Mouse (Mus musculus) stomach, embryonic 16.5 days (tissue): ENCODE measurements at regions not wholly inside any gene's neighbourhood (a gene's known extent, or its start where the extent isn't known, plus 50 kb on each side); places are given as distances from the start of the nearest gene placed in this dataset.

Experiments
- ATAC-seq: fragments of 200-750 bp; cut with Nextera tagmentation; 2 replicates; pipeline ENCODE4 v1.8.0; 2017; ENCODE audit warnings: moderate number of reproducible peaks, moderate TSS enrichment; ENCODE audit not compliant: insufficient read depth, low FRiP score
- H3K27ac ChIP-seq: fragments of 300-500 bp; sonication (generic); 2 replicates; pipeline ENCODE4 v1.5.1; 2014; ENCODE audit warnings: low read length
- H3K27me3 ChIP-seq: fragments of 300-500 bp; sonication (generic); 2 replicates; pipeline ENCODE4 v1.6.1; 2014; ENCODE audit warnings: low read length, control low read depth, mixed read lengths; ENCODE audit not compliant: control insufficient read depth, insufficient read depth
- H3K36me3 ChIP-seq: fragments of 300-500 bp; sonication (generic); 2 replicates; pipeline ENCODE4 v1.6.1; 2014; ENCODE audit warnings: low read length; ENCODE audit not compliant: control insufficient read depth, insufficient read depth
- H3K4me1 ChIP-seq: fragments of 300-500 bp; sonication (generic); 2 replicates; pipeline ENCODE4 v1.6.1; 2014; ENCODE audit warnings: low read length, control low read depth, mixed read lengths; ENCODE audit not compliant: control insufficient read depth, insufficient read depth
- H3K4me2 ChIP-seq: fragments of 300-500 bp; sonication (generic); 2 replicates; pipeline ENCODE4 v1.6.1; 2014; ENCODE audit warnings: low read depth, low read length, mixed read lengths
- H3K4me3 ChIP-seq: fragments of 300-500 bp; sonication (generic); replicated peaks from 2 replicates; pipeline ENCODE4 v1.5.1; 2014; ENCODE audit warnings: mild to moderate bottlenecking, low read length
- H3K9ac ChIP-seq: fragments of 300-500 bp; sonication (generic); 2 replicates; pipeline ENCODE4 v1.6.1; 2014; ENCODE audit warnings: low read length
- H3K9me3 ChIP-seq: fragments of 300-500 bp; sonication (generic); replicated peaks from 2 replicates; pipeline ENCODE4 v1.6.1; 2016; ENCODE audit warnings: low read length, control low read depth; ENCODE audit not compliant: control insufficient read depth
- WGBS: fragments of 180-500 bp; shearing (Covaris S2); extraction: QIAGEN DNeasy Blood & Tissue Kit; methylation state at CpG from one replicate; pipeline ENCODE4 v1.1.7; 2014; 5-methylcytosine and 5-hydroxymethylcytosine counted together

DNA sequence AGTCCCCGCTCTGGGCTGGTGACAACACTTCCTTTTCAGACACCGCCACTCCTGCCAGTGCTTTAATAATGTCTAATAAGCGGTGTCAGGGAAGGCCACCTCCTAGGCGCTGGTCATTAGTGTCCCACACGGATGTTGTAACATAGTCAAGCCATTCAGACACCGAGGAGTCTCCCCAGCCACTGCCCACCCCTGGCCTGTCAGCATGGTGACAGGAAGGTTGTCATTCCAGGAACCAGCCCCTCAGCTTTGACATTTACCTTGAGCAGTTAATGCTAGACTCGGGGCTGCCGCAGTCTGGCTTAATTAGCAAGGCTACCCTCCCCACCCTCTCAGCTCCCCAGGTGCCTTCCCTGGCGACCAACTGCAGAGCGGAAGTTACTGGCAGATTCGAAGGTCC lies 58.0 kb upstream of the Mphosph6 start:
- no peaks in the 10 kb centered on the region for H3K9me3 ChIP-seq
- no peak overlapping the region for H3K9ac ChIP-seq
- H3K27ac ChIP-seq, result no peak overlapping the region
- H3K4me2 ChIP-seq, result no peak overlapping the region
- 20% methylated on average over 11 of the region's 11 CpGs for WGBS
- H3K27me3 ChIP-seq, result no peaks in the 10 kb centered on the region
- ATAC-seq, result no peak
- H3K36me3 ChIP-seq, result no peaks in the 10 kb centered on the region
- H3K4me1 ChIP-seq, result no peaks in the 10 kb centered on the region
- no peak overlapping the region for H3K4me3 ChIP-seq

- H3K27ac ChIP-seq, result no peak overlapping the region
- 65% methylated on average over 7 of the region's 7 CpGs for WGBS
Measured at GRCm38 (mm10) chr8:117859095-117859494, 57.4 kb upstream of the Mphosph6 start.

DNA sequence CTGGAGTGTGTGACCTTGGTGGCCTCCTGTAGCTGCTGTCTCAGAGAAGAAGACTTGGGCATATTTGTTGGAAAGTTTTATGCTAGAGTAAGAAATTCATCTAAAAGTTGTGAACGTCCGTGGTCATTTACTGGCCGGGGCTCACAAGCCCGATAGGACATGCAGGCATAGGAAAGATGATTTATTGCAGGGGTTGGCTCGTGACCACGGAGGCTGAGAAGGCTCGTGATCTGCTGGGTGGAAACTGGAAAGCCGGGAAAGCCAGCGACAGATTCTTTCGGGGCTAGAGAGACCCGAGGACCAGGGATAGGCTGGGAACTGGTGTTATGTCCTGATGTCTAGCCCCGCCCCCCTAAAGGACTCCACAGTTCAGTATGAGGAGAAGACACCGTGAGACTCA lies 54.4 kb upstream of the Mphosph6 start:
- Histone ChIP-seq H3K9ac (no peak overlapping the region), H3K27ac (no peak overlapping the region), H3K27me3 (no peaks in the 10 kb centered on the region), H3K4me1 (peaks cover 6% of the 10 kb centered on the region; the same call in 1 of the 2 replicates), H3K9me3 (no peaks in the 10 kb centered on the region), H3K36me3 (no peaks in the 10 kb centered on the region), H3K4me2 (no peak overlapping the region), H3K4me3 (no peak overlapping the region)
- ATAC-seq, result no peak
- 72% methylated on average over 13 of the region's 13 CpGs for WGBS

More at GRCm38 (mm10) chr8:117859095-117859494, 57.4 kb upstream of the Mphosph6 start:
- H3K27me3 ChIP-seq, result no peaks in the 10 kb centered on the region
- no peaks in the 10 kb centered on the region for H3K36me3 ChIP-seq
- H3K9ac ChIP-seq, result no peak overlapping the region
- H3K9me3 ChIP-seq, result no peaks in the 10 kb centered on the region
- no peak for ATAC-seq
- H3K4me3 ChIP-seq, result no peak overlapping the region
- no peaks in the 10 kb centered on the region for H3K4me1 ChIP-seq
- no peak overlapping the region for H3K4me2 ChIP-seq

DNA sequence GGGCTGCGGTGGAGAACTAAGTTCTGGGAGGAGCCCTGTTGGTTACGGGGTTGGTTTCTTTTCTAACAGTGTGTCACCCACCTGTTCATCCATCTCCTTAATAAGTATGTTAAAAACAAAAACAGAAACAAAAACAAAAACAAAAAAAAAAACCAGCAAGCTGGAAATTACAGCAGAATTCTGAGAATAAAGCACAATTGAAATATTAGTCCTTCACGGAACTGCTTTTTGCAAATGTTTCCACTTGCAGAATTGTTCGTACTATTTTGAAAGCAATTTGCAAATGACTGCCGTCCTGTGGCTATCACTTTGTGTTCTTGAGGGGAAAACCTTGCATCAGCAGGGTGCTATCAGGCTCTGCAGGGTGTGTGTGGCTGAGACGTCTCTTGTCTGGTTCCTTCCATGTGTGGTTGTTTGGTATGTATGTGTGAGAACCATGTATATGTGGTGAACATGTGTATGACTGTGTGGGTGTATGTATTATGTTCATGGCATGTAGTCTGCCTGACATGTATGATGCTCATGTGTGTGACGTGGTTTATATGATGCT lies 53.3 kb upstream of the Mphosph6 start:
- no peaks in the 10 kb centered on the region for H3K27me3 ChIP-seq
- WGBS, result 86% methylated on average over 7 of the region's 7 CpGs
- H3K4me3 ChIP-seq, result no peak overlapping the region
- no peak for ATAC-seq
- H3K9ac ChIP-seq, result no peak overlapping the region
- H3K9me3 ChIP-seq, result no peaks in the 10 kb centered on the region
- H3K4me1 ChIP-seq, result peaks cover 6% of the 10 kb centered on the region; the same call in 1 of the 2 replicates
- no peak overlapping the region for H3K27ac ChIP-seq
- no peak overlapping the region for H3K4me2 ChIP-seq
- H3K36me3 ChIP-seq, result no peaks in the 10 kb centered on the region

DNA sequence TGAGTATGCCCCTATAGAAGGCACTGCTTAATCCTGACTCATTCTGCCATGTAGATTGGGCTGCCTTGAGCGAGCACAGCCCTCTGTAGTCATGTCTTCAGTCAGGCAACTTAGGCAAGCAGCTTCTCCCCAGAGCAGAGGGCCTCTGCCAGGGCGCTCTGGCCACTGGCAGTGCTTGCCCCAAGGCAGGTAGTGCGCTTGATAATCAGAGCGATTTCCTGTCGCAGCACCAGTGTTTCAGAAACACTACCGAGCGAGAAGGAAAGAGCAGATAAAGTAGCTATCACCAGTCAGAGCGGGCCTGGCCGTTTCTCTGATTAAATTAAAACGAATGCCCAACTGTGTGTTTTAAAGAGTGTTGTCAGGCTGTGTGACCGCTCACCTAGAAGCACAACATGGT lies 52.6 kb upstream of the Mphosph6 start:
- ATAC-seq, result no peak
- no peak overlapping the region for H3K4me3 ChIP-seq
- H3K9ac ChIP-seq, result no peak overlapping the region
- no peaks in the 10 kb centered on the region for H3K27me3 ChIP-seq
- H3K4me1 ChIP-seq, result peaks cover 6% of the 10 kb centered on the region; the same call in 1 of the 2 replicates
- H3K27ac ChIP-seq, result no peak overlapping the region
- WGBS, result 79% methylated on average over 11 of the region's 11 CpGs
- no peaks in the 10 kb centered on the region for H3K36me3 ChIP-seq
- H3K4me2 ChIP-seq, result no peak overlapping the region
- no peaks in the 10 kb centered on the region for H3K9me3 ChIP-seq

- Histone ChIP-seq H3K9ac (no peak overlapping the region), H3K27me3 (no peaks in the 10 kb centered on the region), H3K4me1 (peaks cover 6% of the 10 kb centered on the region; the same call in 1 of the 2 replicates), H3K9me3 (no peaks in the 10 kb centered on the region), H3K36me3 (no peaks in the 10 kb centered on the region), H3K4me3 (no peak overlapping the region), H3K27ac (no peak overlapping the region), H3K4me2 (no peak overlapping the region)
- ATAC-seq, result no peak
- WGBS, result 39% methylated on average over 4 of the region's 4 CpGs
Measured at GRCm38 (mm10) chr8:117853408-117853807, 51.7 kb upstream of the Mphosph6 start.

DNA sequence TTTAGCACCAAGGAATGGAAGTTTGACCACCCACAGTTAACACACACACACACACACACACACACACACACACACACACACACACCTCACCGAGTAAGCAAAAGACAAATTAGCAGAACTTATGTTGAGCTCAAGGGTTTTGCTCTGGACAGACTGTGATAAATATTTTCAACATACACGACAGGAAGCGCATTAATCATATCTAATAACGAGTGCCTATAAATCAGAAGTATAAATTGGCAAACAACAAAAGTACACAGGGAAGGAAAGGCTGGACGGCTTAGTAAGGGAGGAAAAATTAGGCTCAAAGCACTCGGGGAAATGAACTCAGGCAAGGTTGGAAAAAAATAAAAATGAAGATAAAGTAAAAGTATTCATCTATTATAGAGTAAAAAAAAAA lies 50.8 kb upstream of the Mphosph6 start:
- Histone ChIP-seq H3K36me3 (no peaks in the 10 kb centered on the region), H3K9ac (no peak overlapping the region), H3K27me3 (no peaks in the 10 kb centered on the region), H3K9me3 (no peaks in the 10 kb centered on the region), H3K27ac (no peak overlapping the region), H3K4me3 (no peak overlapping the region), H3K4me2 (no peak overlapping the region), H3K4me1 (peaks cover 6% of the 10 kb centered on the region; the same call in 1 of the 2 replicates)
- ATAC-seq, result no peak
- 29% methylated on average over 6 of the region's 6 CpGs for WGBS
